In genomic region chr9:105997955-105998354, GRCm38 (mm10) we compare ENCODE assay signal across 27 mouse cellular contexts. TPM values are rescaled to one million over a fixed set of nuclear protein-coding genes. Genes with fewer than 3 reads are reported as not detected.
DNase-seq lines count a peak whose midpoint lies in the region; ATAC-seq and TF ChIP-seq lines count a peak whose summit lies in the region.
"Had no signal": no experiment of that assay in that cellular context is flagged by ENCODE, and none has a peak within 500 bp of the region (broad histone marks: within the 10 kb centered on the region; RNA-seq: fewer than 3 reads in every experiment).

No protein-coding gene starts in this region.

- H3K4me1 ChIP-seq in midbrain, embryonic 14.5 days (ENCODE audit: control insufficient read depth, insufficient read depth, low read length), result no peaks in the 10 kb centered on the region
- H3K4me1 ChIP-seq in midbrain, embryonic 13.5 days (replicated peaks), result no peaks in the 10 kb centered on the region
- H3K4me1 ChIP-seq: embryonic facial prominence, embryonic 13.5 days; embryonic facial prominence, embryonic 15.5 days; forebrain, embryonic 10.5 days; forebrain, embryonic 12.5 days had no signal

- intact Hi-C loops in left cerebral cortex, adult 2 months (cut with DNase I), result no loop called here

- 0 out of 2 replicates have a peak overlapping the region, but pooled peaks have one; percentile 11 for H3K27ac ChIP-seq in left cerebral cortex, adult 2 months
- H3K27ac ChIP-seq in midbrain, embryonic 14.5 days (replicated peaks; ENCODE audit: low read depth, low read length), result no peak overlapping the region
- no peak overlapping the region for H3K27ac ChIP-seq in midbrain, embryonic 13.5 days
- H3K27ac ChIP-seq: embryonic facial prominence, embryonic 13.5 days; embryonic facial prominence, embryonic 15.5 days; forebrain, embryonic 10.5 days; forebrain, embryonic 12.5 days had no signal

- TF ChIP-seq POLR2A in brain, embryonic 14.5 days (IDR thresholded peaks at IDR 0.05; ENCODE audit: borderline replicate concordance, extremely low read depth, insufficient read depth, insufficient read length, poor library complexity, severe bottlenecking), result no peak

- TF ChIP-seq CTCF in left cerebral cortex, adult 2 months (IDR thresholded peaks at IDR 0.05), result no peak
- TF ChIP-seq CTCF in brain, embryonic 14.5 days (IDR thresholded peaks at IDR 0.05; ENCODE audit: borderline replicate concordance, extremely low read depth, insufficient read depth, insufficient read length), result no peak

- H3K9ac ChIP-seq in midbrain, embryonic 14.5 days (replicated peaks; ENCODE audit: low read length), result no peak overlapping the region
- no peak overlapping the region for H3K9ac ChIP-seq in midbrain, embryonic 13.5 days (replicated peaks)
- H3K9ac ChIP-seq: embryonic facial prominence, embryonic 13.5 days; embryonic facial prominence, embryonic 15.5 days; forebrain, embryonic 12.5 days; forebrain, postnatal 0 days had no signal

- H3K4me3 ChIP-seq in left cerebral cortex, adult 2 months, result no peak overlapping the region
- no peak overlapping the region for H3K4me3 ChIP-seq in midbrain, embryonic 14.5 days (replicated peaks; ENCODE audit: low read depth, low read length)
- H3K4me3 ChIP-seq in midbrain, embryonic 13.5 days (replicated peaks), result no peak overlapping the region
- H3K4me3 ChIP-seq: embryonic facial prominence, embryonic 13.5 days; embryonic facial prominence, embryonic 15.5 days; erythroblast, embryonic 14.5 days; forebrain, embryonic 10.5 days; forebrain, embryonic 12.5 days had no signal

- no peaks in the 10 kb centered on the region for H3K27me3 ChIP-seq in midbrain, embryonic 14.5 days (ENCODE audit: control insufficient read depth, insufficient read depth, low read length)
- no peaks in the 10 kb centered on the region for H3K27me3 ChIP-seq in midbrain, embryonic 13.5 days
- H3K27me3 ChIP-seq: embryonic facial prominence, embryonic 13.5 days; forebrain, embryonic 12.5 days had no signal

- ATAC-seq in midbrain, embryonic 14.5 days (ENCODE audit: low FRiP score, low TSS enrichment), result no peak
- no peak for ATAC-seq in midbrain, embryonic 13.5 days
- ATAC-seq: forebrain, embryonic 14.5 days; forebrain, postnatal 0 days had no signal

- H3K9me3 ChIP-seq in midbrain, embryonic 14.5 days (ENCODE audit: control insufficient read depth, low read length), result no peaks in the 10 kb centered on the region
- H3K9me3 ChIP-seq in midbrain, embryonic 13.5 days, result no peaks in the 10 kb centered on the region
- H3K9me3 ChIP-seq: embryonic facial prominence, embryonic 13.5 days; embryonic facial prominence, embryonic 15.5 days; forebrain, embryonic 12.5 days had no signal

- no peak overlapping the region for H3K4me2 ChIP-seq in midbrain, embryonic 14.5 days (ENCODE audit: low read length)
- H3K4me2 ChIP-seq in midbrain, embryonic 13.5 days (replicated peaks), result no peak overlapping the region
- H3K4me2 ChIP-seq: embryonic facial prominence, embryonic 13.5 days; embryonic facial prominence, embryonic 15.5 days; forebrain, embryonic 12.5 days had no signal

- peak in 1 of 2 experiments; percentile 16 for DNase-seq in left cerebral cortex, adult 2 months (ENCODE audit: extremely low spot score in 1 of 2, low spot score in 2 of 2)
- DNase-seq in left cerebral cortex, adult 8-10 months (ENCODE audit: low spot score in 2 of 2), result no peak
- peak; percentile 19 for DNase-seq in midbrain, embryonic 14.5 days
- DNase-seq in brain, adult 2 months (ENCODE audit: low read depth, low spot score), result peak; percentile 33
- DNase-seq in brain, embryonic 14.5 days (ENCODE audit: low read depth), result peak; percentile 24
- DNase-seq in kidney, postnatal 14 days, result no peak
- DNase-seq: adrenal gland, adult 2 months; adrenal gland, postnatal 10 days; adrenal gland, postnatal 25 days; cerebellum, adult 11 months; cerebellum, adult 18-20 months; cerebellum, adult 8-10 months; cerebellum, adult 9-11 months; cerebellum, postnatal 14 days; cerebellum, postnatal 36 days; embryo, embryonic 11 days; forebrain, postnatal 0 days had no signal

- no peaks in the 10 kb centered on the region for H3K36me3 ChIP-seq in midbrain, embryonic 14.5 days (ENCODE audit: control insufficient read depth, insufficient read depth, low read length)
- no peaks in the 10 kb centered on the region for H3K36me3 ChIP-seq in midbrain, embryonic 13.5 days
- H3K36me3 ChIP-seq: embryonic facial prominence, embryonic 13.5 days; embryonic facial prominence, embryonic 15.5 days; forebrain, embryonic 10.5 days; forebrain, embryonic 12.5 days had no signal

- 60% methylated on average over 11 of the region's 11 CpGs for WGBS in midbrain, embryonic 14.5 days
- 64% methylated on average over 11 of the region's 11 CpGs for WGBS in midbrain, embryonic 13.5 days

RNA-seq across cellular contexts. Expression of gene Col6a5, which starts 37.5 kb away (rescaled TPM):
- total RNA-seq in left cerebral cortex, adult 2 months (2021), result under 1 TPM; 0.42 to 0.66 TPM
- total RNA-seq in left cerebral cortex, adult 8-10 months (2022), result 1 to 10 TPM in 2 of 4 experiments, under 1 TPM in 2; 0.82 to 2.1 (median 0.97) TPM
- 0.11 and 0.18 TPM in 2 replicates for polyA plus RNA-seq in midbrain, embryonic 14.5 days (2014; fragmentation: Nextera tagmentation; extraction: Ambion mirVana)
- 0.09 TPM in 2 replicates for polyA plus RNA-seq in midbrain, embryonic 13.5 days (2015; fragmentation: Nextera tagmentation; extraction: Ambion mirVana)
- 0.57 and 1.00 TPM in 2 replicates for polyA plus RNA-seq in brain, embryonic 14.5 days (2012; rRNA removed)
- total RNA-seq: common myeloid progenitor, adult 5-6 weeks; MEL had no signal
- polyA plus RNA-seq: C2C12; erythroblast, embryonic 14.5 days; forebrain, embryonic 10.5 days had no signal

Comparison
In these comparisons a context has a peak if more than half of its experiments do, and no peak if none do; other contexts are left out.
1. DNase-seq: peak in midbrain, embryonic 14.5 days (single experiment), brain, adult 2 months (single experiment) and brain, embryonic 14.5 days (single experiment); none in left cerebral cortex, adult 8-10 months (0 of 2) and kidney, postnatal 14 days (single experiment).